Mouse (Mus musculus) intestine, embryonic 15.5 days (tissue): ENCODE results near the gene Ppp2r1b. TPM values are rescaled to one million over a fixed set of nuclear protein-coding genes. Genes with fewer than 3 reads are reported as not detected.

Experiments used
- ATAC-seq: fragments of 200-750 bp; cut with Nextera tagmentation; 2 replicates; pipeline ENCODE4 v1.8.0; 2017; ENCODE audit warnings: moderate TSS enrichment, moderate library complexity
- H3K27ac ChIP-seq: fragments of 300-500 bp; sonication (generic); 2 replicates; pipeline ENCODE4 v1.5.1; 2015; ENCODE audit warnings: mild to moderate bottlenecking, inconsistent platforms
- H3K27me3 ChIP-seq: fragments of 300-500 bp; sonication (generic); replicated peaks from 2 replicates; pipeline ENCODE4 v1.6.1; 2015; ENCODE audit warnings: inconsistent platforms
- H3K36me3 ChIP-seq: fragments of 300-500 bp; sonication (generic); 2 replicates; pipeline ENCODE4 v1.6.1; 2015; ENCODE audit warnings: inconsistent platforms
- H3K4me1 ChIP-seq: fragments of 300-500 bp; sonication (generic); replicated peaks from 2 replicates; pipeline ENCODE4 v1.6.1; 2015; ENCODE audit warnings: inconsistent platforms
- H3K4me2 ChIP-seq: fragments of 300-500 bp; sonication (generic); replicated peaks from 2 replicates; pipeline ENCODE4 v1.6.1; 2015; ENCODE audit warnings: mild to moderate bottlenecking, inconsistent platforms
- H3K4me3 ChIP-seq: fragments of 300-500 bp; sonication (generic); replicated peaks from 2 replicates; pipeline ENCODE4 v1.5.1; 2015; ENCODE audit warnings: inconsistent platforms
- H3K9ac ChIP-seq: fragments of 300-500 bp; sonication (generic); 2 replicates; pipeline ENCODE4 v1.6.1; 2015; ENCODE audit warnings: inconsistent platforms
- H3K9me3 ChIP-seq: fragments of 300-500 bp; sonication (generic); 2 replicates; pipeline ENCODE4 v1.6.1; 2016; ENCODE audit warnings: inconsistent platforms
- WGBS: fragments of 180-500 bp; shearing (Covaris S2); methylation state at CpG from one replicate; pipeline ENCODE4 v1.1.7; 2015; 5-methylcytosine and 5-hydroxymethylcytosine counted together
- polyA plus RNA-seq: library from polyadenylated mRNA; unstranded; fragments of >200 nt; fragmentation: Nextera tagmentation; extraction: Ambion mirVana; gene quantifications from 2 replicates; pipeline ENCODE4 v1.2.1, GENCODE M21; 2015

Gene Ppp2r1b
- polyA plus RNA-seq, 1 experiment from 2014 or later, result 65.7 TPM

DNA sequence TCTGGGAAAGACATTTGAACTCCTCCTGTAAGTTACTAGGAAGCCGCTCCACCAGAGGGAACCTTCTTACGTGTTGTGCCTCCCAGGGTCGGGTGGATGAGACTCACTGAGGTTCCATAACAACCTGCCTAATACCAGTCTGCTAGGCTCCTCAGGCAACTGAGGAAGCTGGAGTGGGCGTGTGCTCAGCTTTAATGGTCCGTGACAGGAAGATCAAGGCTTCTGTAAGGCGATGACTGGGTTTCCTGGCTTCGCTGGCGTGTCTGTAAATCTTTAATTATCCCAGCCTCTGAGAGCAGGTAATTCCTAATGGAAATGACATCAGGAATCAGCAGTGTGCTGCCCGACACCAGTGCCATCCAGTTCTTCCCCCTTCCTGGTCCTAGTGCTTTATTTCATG lies 446 bp downstream of the Ppp2r1b start:
- Histone ChIP-seq H3K36me3 (0 out of 2 replicates have a peak, but pooled peaks cover 4% of the 10 kb centered on the region), H3K27me3 (no peaks in the 10 kb centered on the region), H3K9ac (no peak overlapping the region), H3K27ac (no peak overlapping the region), H3K4me2 (no peak overlapping the region), H3K4me1 (peaks cover 18% of the 10 kb centered on the region), H3K4me3 (no peak overlapping the region), H3K9me3 (no peaks in the 10 kb centered on the region)
- 70% methylated on average over 9 of the region's 9 CpGs for WGBS
- no peak for ATAC-seq

DNA sequence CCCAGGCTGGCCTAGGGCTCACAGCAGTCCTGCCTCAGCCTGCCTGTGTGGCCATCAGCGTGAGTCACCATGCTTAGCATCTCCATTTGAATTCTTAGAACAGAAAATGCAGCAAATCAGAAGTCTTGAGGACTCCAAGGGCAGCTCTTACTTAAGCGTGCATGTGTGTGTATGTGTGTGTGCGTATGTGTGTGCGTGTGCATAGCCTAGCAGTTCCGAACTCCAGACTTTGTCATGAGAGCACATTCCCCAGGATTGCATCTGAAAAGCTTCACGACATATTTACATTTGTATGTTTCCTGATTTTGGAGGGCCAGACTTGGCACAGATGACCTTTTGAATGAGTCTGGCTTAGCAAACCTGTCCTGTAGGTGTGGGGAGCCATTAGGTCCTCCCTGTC lies 2.0 kb downstream of the Ppp2r1b start:
- Histone ChIP-seq H3K4me3 (no peak overlapping the region), H3K27me3 (no peaks in the 10 kb centered on the region), H3K4me2 (peak overlapping the region; percentile 28; the same call in 1 of the 2 replicates), H3K9ac (no peak overlapping the region), H3K36me3 (0 out of 2 replicates have a peak, but pooled peaks cover 4% of the 10 kb centered on the region), H3K27ac (peak overlapping the region; percentile 52), H3K4me1 (peaks cover 24% of the 10 kb centered on the region), H3K9me3 (no peaks in the 10 kb centered on the region)
- 75% methylated on average over 6 of the region's 6 CpGs for WGBS
- ATAC-seq, result no peak

- Histone ChIP-seq H3K4me3 (no peak overlapping the region), H3K27ac (peak overlapping the region; percentile 52), H3K4me2 (peak overlapping the region; percentile 28; the same call in 1 of the 2 replicates)
Observed at GRCm38 (mm10) chr9:50847606-50848368, 2.7 kb downstream of the Ppp2r1b start.

DNA sequence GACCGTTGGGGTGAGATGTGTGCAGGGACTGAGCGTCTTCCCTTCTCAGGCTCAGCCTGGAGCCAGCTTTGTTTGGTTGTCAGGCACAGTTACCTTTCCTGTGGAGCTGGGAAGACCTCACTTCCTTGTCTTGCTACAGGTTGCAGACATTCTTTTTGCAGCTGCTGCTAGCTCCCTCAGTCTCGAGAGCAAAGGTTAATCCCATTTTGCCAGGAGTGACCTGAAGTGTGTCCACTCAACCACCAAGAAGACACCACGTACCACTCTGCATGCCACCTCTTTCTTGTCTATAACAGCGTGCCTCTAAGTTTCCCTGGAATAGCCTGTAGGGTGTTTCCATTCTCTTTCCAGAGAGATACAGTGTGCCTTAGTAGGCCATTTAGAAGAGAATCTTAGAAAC lies 3.7 kb downstream of the Ppp2r1b start:
- peaks cover 34% of the 10 kb centered on the region for H3K4me1 ChIP-seq
- no peaks in the 10 kb centered on the region for H3K9me3 ChIP-seq
- H3K27me3 ChIP-seq, result no peaks in the 10 kb centered on the region
- H3K9ac ChIP-seq, result no peak overlapping the region
- H3K27ac ChIP-seq, result peak overlapping the region; percentile 52
- H3K4me2 ChIP-seq, result peak overlapping the region; percentile 28
- H3K36me3 ChIP-seq, result no peaks in the 10 kb centered on the region
- no peak overlapping the region for H3K4me3 ChIP-seq
- WGBS, result 49% methylated on average over 5 of the region's 5 CpGs
- ATAC-seq, result peak; percentile 19

More at GRCm38 (mm10) chr9:50847606-50848368, 2.7 kb downstream of the Ppp2r1b start:
- H3K9ac ChIP-seq, result no peak overlapping the region
- H3K27me3 ChIP-seq, result no peaks in the 10 kb centered on the region
- ATAC-seq, result peak; percentile 37
- 40% methylated on average over 12 of the region's 12 CpGs for WGBS
- peaks cover 26% of the 10 kb centered on the region for H3K4me1 ChIP-seq
- H3K36me3 ChIP-seq, result 0 out of 2 replicates have a peak, but pooled peaks cover 2% of the 10 kb centered on the region
- H3K9me3 ChIP-seq, result no peaks in the 10 kb centered on the region

DNA sequence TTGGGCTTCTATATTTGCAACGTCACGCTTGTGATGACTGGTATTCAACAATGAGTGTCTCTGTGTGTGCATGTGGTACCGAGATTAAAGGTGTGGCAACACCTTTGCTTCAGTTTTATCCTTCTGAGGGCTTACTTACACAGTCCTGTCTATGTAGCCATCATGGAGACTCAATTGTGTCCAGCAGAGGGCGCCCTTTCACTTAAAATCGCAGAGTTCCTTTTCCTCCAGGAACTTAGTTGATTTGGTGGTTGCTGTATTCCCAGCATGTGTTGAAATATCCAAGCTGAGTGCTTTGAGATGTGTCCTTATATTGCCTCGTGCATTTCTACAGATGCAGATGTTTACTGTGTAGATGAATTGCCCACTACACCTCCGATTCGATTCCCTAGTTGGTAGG lies 4.1 kb downstream of the Ppp2r1b start:
- peak overlapping the region; percentile 72; the same call in 1 of the 2 replicates for H3K27ac ChIP-seq
- H3K27me3 ChIP-seq, result no peaks in the 10 kb centered on the region
- H3K4me3 ChIP-seq, result 0 out of 2 replicates have a peak overlapping the region, but pooled peaks have one; percentile 0
- H3K9me3 ChIP-seq, result no peaks in the 10 kb centered on the region
- peaks cover 34% of the 10 kb centered on the region for H3K4me1 ChIP-seq
- WGBS, result 18% methylated on average over 8 of the region's 8 CpGs
- ATAC-seq, result peak; percentile 74
- no peak overlapping the region for H3K9ac ChIP-seq
- no peaks in the 10 kb centered on the region for H3K36me3 ChIP-seq
- peak overlapping the region; percentile 52 for H3K4me2 ChIP-seq

DNA sequence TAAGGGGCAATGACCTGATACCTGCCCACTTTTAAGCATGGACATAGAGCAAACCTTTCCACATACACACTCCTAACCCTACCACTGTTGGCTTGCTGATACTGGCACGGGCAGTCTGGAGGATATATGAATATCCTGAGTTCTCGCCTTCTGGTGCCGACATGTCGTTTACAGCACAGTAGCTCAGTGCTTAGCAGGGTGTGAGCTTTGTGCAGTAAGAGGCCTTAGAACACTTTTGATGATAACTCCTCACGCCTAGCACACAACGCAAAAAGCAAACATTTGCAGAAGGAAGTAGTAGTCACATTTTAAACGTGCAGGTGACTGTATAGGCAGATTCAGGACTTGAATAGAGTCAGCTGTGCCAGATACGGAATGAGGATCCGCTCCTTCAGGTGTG lies 4.7 kb downstream of the Ppp2r1b start:
- Histone ChIP-seq H3K9me3 (no peaks in the 10 kb centered on the region), H3K4me2 (peak overlapping the region; percentile 52), H3K4me3 (0 out of 2 replicates have a peak overlapping the region, but pooled peaks have one; percentile 0), H3K27ac (peak overlapping the region; percentile 72; the same call in 1 of the 2 replicates), H3K27me3 (no peaks in the 10 kb centered on the region), H3K36me3 (no peaks in the 10 kb centered on the region), H3K4me1 (peaks cover 34% of the 10 kb centered on the region), H3K9ac (no peak overlapping the region)
- 54% methylated on average over 9 of the region's 9 CpGs for WGBS
- peak; percentile 48 for ATAC-seq

- Histone ChIP-seq H3K36me3 (no peaks in the 10 kb centered on the region), H3K4me3 (no peak overlapping the region; the same call in 1 of the 2 replicates), H3K27me3 (no peaks in the 10 kb centered on the region), H3K27ac (peak overlapping the region; percentile 63), H3K9ac (no peak overlapping the region), H3K4me2 (peak overlapping the region; percentile 52), H3K9me3 (no peaks in the 10 kb centered on the region), H3K4me1 (peaks cover 34% of the 10 kb centered on the region)
- 15% methylated on average over 11 of the region's 11 CpGs for WGBS
- no peak for ATAC-seq
Observed at GRCm38 (mm10) chr9:50850271-50850670, 5.2 kb downstream of the Ppp2r1b start.

DNA sequence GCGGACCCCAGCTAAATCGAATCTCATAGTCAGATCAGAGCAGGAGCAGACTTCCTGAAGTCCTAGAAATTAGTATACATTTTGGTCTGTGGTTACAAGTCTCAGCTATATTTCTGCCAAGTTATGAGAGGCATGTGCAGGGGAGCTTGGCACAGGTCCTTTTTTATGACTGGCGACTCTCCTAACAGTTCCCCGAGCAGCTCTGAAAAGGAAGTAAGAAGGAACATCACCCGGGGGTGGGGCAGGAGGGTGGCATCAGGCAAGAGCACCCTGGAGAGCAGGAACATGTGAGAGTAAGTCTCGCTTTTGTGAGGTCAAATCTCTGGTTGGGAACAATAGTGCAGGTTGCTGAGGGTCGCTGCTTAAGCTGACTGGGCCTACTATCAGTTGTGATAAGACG lies 5.6 kb downstream of the Ppp2r1b start:
- Histone ChIP-seq H3K4me3 (no peak overlapping the region), H3K27me3 (no peaks in the 10 kb centered on the region), H3K4me1 (peaks cover 34% of the 10 kb centered on the region), H3K27ac (0 out of 2 replicates have a peak overlapping the region, but pooled peaks have one; percentile 63), H3K36me3 (no peaks in the 10 kb centered on the region), H3K4me2 (peak overlapping the region; percentile 52), H3K9ac (no peak overlapping the region), H3K9me3 (no peaks in the 10 kb centered on the region)
- WGBS, result 36% methylated on average over 8 of the region's 8 CpGs
- ATAC-seq, result no peak

DNA sequence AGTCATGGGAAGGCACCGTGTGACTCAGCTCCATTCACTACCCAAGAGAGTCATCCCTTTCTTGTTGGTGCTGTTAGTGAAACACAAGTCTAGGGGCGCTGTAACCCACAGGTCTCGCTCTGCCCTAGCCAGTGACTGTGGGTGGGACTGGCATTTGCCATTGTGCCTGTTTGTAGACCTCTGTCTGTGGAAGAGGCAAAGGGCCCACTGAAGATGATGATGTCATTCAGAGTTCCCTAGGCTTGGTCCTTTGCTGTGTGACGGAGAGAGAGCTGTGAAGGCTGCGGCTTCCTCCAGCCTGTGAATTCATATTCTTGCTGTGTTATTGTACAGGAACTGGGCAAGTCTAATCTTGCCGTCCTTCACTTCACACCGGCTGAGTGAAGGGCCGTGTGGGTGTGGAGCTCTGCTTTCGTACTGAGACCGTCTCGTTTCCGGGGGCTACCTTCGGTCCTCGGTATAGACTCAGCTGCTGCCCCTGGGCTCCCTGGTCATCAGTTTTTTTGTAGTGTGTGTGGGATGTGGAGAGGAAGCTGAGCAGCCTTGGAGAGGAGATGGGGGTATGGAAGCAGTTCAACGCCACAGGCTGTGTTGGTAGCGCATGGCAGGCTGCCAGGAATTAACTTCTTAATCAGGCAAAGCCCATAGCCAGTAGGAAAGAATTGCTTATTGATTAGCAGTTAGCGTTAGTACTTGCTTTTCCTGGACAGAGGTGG lies 7.7 kb downstream of the Ppp2r1b start:
- WGBS, result 68% methylated on average over 17 of the region's 17 CpGs
- Histone ChIP-seq H3K36me3 (no peaks in the 10 kb centered on the region), H3K27ac (no peak overlapping the region), H3K27me3 (no peaks in the 10 kb centered on the region), H3K9me3 (no peaks in the 10 kb centered on the region), H3K9ac (no peak overlapping the region), H3K4me2 (no peak overlapping the region), H3K4me3 (no peak overlapping the region), H3K4me1 (peaks cover 31% of the 10 kb centered on the region)
- ATAC-seq, result no peak

- no peak overlapping the region for H3K4me3 ChIP-seq
- no peaks in the 10 kb centered on the region for H3K27me3 ChIP-seq
- ATAC-seq, result 0 out of 2 replicates have a peak, but pooled peaks have one; percentile 8
- H3K36me3 ChIP-seq, result no peaks in the 10 kb centered on the region
- 68% methylated on average over 8 of the region's 8 CpGs for WGBS
- H3K27ac ChIP-seq, result peak overlapping the region; percentile 20; the same call in 1 of the 2 replicates
- H3K9me3 ChIP-seq, result no peaks in the 10 kb centered on the region
- no peak overlapping the region for H3K4me2 ChIP-seq
- peaks cover 35% of the 10 kb centered on the region for H3K4me1 ChIP-seq
- no peak overlapping the region for H3K9ac ChIP-seq
Observed at GRCm38 (mm10) chr9:50854376-50854775, 9.3 kb downstream of the Ppp2r1b start.

- ATAC-seq, result no peak
- Histone ChIP-seq H3K4me1 (peaks cover 26% of the 10 kb centered on the region), H3K4me3 (no peak overlapping the region), H3K36me3 (peaks cover 6% of the 10 kb centered on the region; the same call in 1 of the 2 replicates), H3K4me2 (no peak overlapping the region), H3K27me3 (no peaks in the 10 kb centered on the region), H3K27ac (no peak overlapping the region), H3K9ac (no peak overlapping the region), H3K9me3 (no peaks in the 10 kb centered on the region)
- WGBS, result 88% methylated on average over 5 of the region's 5 CpGs
Observed at GRCm38 (mm10) chr9:50855133-50855766, 10.1 kb downstream of the Ppp2r1b start.

DNA sequence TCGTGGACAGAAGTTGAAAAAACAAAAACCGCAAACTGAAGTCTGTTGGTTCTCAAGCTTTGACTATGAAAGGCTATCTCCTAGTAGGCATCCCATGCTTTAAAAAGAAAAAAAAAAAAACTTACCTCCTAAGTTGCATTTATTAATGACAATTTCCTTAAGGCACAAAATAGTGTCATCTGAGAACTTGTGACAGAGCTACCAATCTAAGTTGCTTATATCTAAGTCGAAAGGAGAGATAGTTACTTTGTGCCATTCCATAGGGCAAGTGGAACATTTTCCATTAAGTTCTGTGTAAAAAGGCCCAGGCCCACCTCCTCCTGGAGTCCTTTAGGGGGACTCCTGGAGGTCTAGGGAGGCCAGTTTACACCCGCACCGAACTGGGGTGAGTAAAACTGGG lies 10.7 kb downstream of the Ppp2r1b start:
- H3K4me3 ChIP-seq, result 0 out of 2 replicates have a peak overlapping the region, but pooled peaks have one; percentile 81
- peak overlapping the region; percentile 74 for H3K4me2 ChIP-seq
- WGBS, result 74% methylated on average over 5 of the region's 5 CpGs
- no peaks in the 10 kb centered on the region for H3K9me3 ChIP-seq
- H3K27ac ChIP-seq, result peak overlapping the region; percentile 90
- peaks cover 21% of the 10 kb centered on the region for H3K4me1 ChIP-seq
- no peak overlapping the region for H3K9ac ChIP-seq
- H3K27me3 ChIP-seq, result no peaks in the 10 kb centered on the region
- H3K36me3 ChIP-seq, result peaks cover 8% of the 10 kb centered on the region; the same call in 1 of the 2 replicates
- no peak for ATAC-seq
